In the genomic region with DNA sequence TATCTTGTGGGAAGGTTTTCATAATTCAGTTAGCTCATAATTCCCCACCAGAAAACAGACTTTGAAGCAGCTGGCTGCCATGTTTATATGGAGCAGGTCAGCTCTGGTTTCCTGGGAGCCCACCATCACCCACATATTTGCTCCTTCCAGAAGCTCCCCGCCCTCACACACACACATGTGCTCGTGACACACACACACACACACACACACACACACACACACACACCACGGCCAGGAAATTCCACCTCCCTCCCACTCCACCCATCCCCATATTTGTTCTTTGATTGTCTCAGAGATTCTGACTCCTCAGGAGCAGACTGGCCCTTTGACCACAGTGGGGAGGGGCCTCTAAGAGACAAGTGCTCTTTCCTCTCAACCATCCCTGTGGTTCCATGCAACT, we compare ENCODE assay signal across 30 mouse cellular contexts. TPM values are rescaled to one million over a fixed set of nuclear protein-coding genes. Genes with fewer than 3 reads are reported as not detected.
"Had no signal": no experiment of that assay in that cellular context is flagged by ENCODE, and none has a peak within 500 bp of the region (broad histone marks: within the 10 kb centered on the region; RNA-seq: fewer than 3 reads in every experiment).

No protein-coding gene starts in this region.

- DNase-seq: heart, postnatal 10 days; heart, postnatal 14 days; heart, postnatal 36 days; heart, postnatal 4 days; kidney, adult 11 months; kidney, adult 18-20 months; kidney, adult 2 months; kidney, adult 8-10 months; kidney, adult 9 months; kidney, postnatal 10 days; kidney, postnatal 14 days; kidney, postnatal 25 days; kidney, postnatal 36 days; kidney, postnatal 4 days; layer of hippocampus, adult 9-11 months; layer of hippocampus, postnatal 36 days had no signal

- H3K4me3 ChIP-seq: heart, embryonic 10.5 days; heart, embryonic 12.5 days; heart, embryonic 13.5 days; heart, embryonic 15.5 days; hindbrain, embryonic 10.5 days; hindbrain, embryonic 12.5 days; hindbrain, embryonic 13.5 days; hindbrain, embryonic 15.5 days; intestine, embryonic 15.5 days; kidney, embryonic 15.5 days; layer of hippocampus, adult 2 months had no signal

- H3K4me2 ChIP-seq: heart, embryonic 11.5 days; heart, embryonic 12.5 days; heart, embryonic 13.5 days; heart, embryonic 15.5 days; hindbrain, embryonic 12.5 days; hindbrain, embryonic 13.5 days; hindbrain, embryonic 14.5 days; hindbrain, embryonic 15.5 days; intestine, embryonic 15.5 days; kidney, embryonic 15.5 days had no signal

- H3K36me3 ChIP-seq: heart, embryonic 10.5 days; heart, embryonic 12.5 days; heart, embryonic 13.5 days; heart, embryonic 15.5 days; hindbrain, embryonic 10.5 days; hindbrain, embryonic 12.5 days; hindbrain, embryonic 13.5 days; hindbrain, embryonic 15.5 days; intestine, embryonic 15.5 days; kidney, embryonic 15.5 days had no signal

- H3K27me3 ChIP-seq: heart, embryonic 12.5 days; heart, embryonic 13.5 days; heart, embryonic 15.5 days; hindbrain, embryonic 12.5 days; hindbrain, embryonic 13.5 days; hindbrain, embryonic 15.5 days; intestine, embryonic 15.5 days; kidney, embryonic 15.5 days had no signal

RNA-seq across cellular contexts. Expression of gene Cgnl1, which starts 50.6 kb away (rescaled TPM):
- polyA plus RNA-seq: inflammation-experienced regulatory T-cells, adult 6 months had no signal
